Mouse (Mus musculus) C2C12 (cell line): ENCODE measurements around the gene Thrb.

Experiments used
- CTCF ChIP-seq: IDR thresholded peaks from one replicate; pipeline ENCODE4 v1.5.1; 2011; ENCODE audit not compliant: control insufficient read depth, insufficient read depth, insufficient read length
- MYOG ChIP-seq: IDR thresholded peaks from one replicate; pipeline ENCODE4 v1.6.1; 2011; ENCODE audit not compliant: control insufficient read depth, insufficient read length; ENCODE audit errors: extremely low read depth

DNA sequence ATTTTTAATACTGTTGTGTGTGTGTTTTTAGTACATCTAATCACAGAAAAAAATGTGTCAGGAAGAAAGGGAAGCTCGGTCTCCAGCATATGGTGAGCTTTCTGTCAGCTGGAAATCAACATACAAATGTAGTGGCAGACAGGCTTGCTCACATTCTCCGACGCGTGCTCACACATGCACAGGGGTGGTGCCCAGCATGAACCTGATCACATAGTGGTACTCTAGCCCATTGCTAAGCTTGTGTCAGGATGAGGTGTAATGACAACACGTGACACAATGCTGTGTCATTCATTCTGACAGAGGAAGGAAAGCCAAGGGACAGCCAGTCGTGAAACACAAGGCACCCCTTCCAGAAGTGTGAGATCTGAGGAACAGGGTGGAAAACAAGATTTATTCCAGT, 75.4 kb downstream of the Thrb start:
- TF ChIP-seq CTCF (no peak), MYOG (no peak)
